Mouse (Mus musculus) kidney, adult 2 months (tissue): ENCODE measurements around the gene Dhx33. TPM values are rescaled to one million over a fixed set of nuclear protein-coding genes. Genes with fewer than 3 reads are reported as not detected.
A peak's percentile ranks its signal among the peaks of the same experiment; 100 is the strongest.

Source experiments
- DNase-seq: peaks from one replicate; pipeline ENCODE4 v3.0.0; 2021
- H3K27ac ChIP-seq: fragments of 200-500 bp; 2 replicates; pipeline ENCODE4 v1.5.1; 2012; ENCODE audit warnings: low read depth, low read length, control low read depth, inconsistent platforms; ENCODE audit not compliant: insufficient read depth
- H3K27me3 ChIP-seq: fragments of 200-500 bp; replicated peaks from 2 replicates; pipeline ENCODE4 v1.6.1; 2012; ENCODE audit warnings: mild to moderate bottlenecking, moderate library complexity, low read length, inconsistent platforms; ENCODE audit not compliant: control insufficient read depth, insufficient read depth
- H3K36me3 ChIP-seq: fragments of 200-500 bp; 2 replicates; pipeline ENCODE4 v1.6.1; 2012; ENCODE audit warnings: mild to moderate bottlenecking, moderate library complexity, low read length, inconsistent platforms; ENCODE audit not compliant: control insufficient read depth, insufficient read depth
- H3K4me1 ChIP-seq: fragments of 200-500 bp; 2 replicates; pipeline ENCODE4 v1.6.1; 2011; ENCODE audit warnings: low read length; ENCODE audit not compliant: control insufficient read depth, insufficient read depth
- H3K4me3 ChIP-seq: fragments of 200-500 bp; 2 replicates; pipeline ENCODE4 v1.5.1; 2011; ENCODE audit warnings: mild to moderate bottlenecking, low read depth, low read length, control low read depth; ENCODE audit not compliant: insufficient read depth
- CTCF ChIP-seq: fragments of 200-500 bp; conservative IDR thresholded peaks from 2 replicates; pipeline ENCODE4 v1.5.1; 2011; ENCODE audit warnings: low read depth, mild to moderate bottlenecking, control low read depth, low read length, moderate library complexity, mixed read lengths; ENCODE audit not compliant: insufficient read depth, insufficient read length
- POLR2A ChIP-seq: fragments of 200-500 bp; IDR thresholded peaks from one replicate; pipeline ENCODE4 v1.6.1; 2011; ENCODE audit warnings: low read depth, low read length, control low read depth
- WGBS: fragments of 180-500 bp; shearing (Covaris S2); methylation state at CpG from one replicate; pipeline ENCODE4 v1.1.7; 2018; 5-methylcytosine and 5-hydroxymethylcytosine counted together
- polyA plus RNA-seq: library from polyadenylated mRNA; depleted of rRNA; stranded (reverse); fragments of >200 nt; gene quantifications from 2 replicates; pipeline ENCODE4 v1.2.3, GENCODE M21; 2012; rRNA removed

Dhx33 gene
- 14.9 and 21.7 TPM in 2 replicates for polyA plus RNA-seq

DNA sequence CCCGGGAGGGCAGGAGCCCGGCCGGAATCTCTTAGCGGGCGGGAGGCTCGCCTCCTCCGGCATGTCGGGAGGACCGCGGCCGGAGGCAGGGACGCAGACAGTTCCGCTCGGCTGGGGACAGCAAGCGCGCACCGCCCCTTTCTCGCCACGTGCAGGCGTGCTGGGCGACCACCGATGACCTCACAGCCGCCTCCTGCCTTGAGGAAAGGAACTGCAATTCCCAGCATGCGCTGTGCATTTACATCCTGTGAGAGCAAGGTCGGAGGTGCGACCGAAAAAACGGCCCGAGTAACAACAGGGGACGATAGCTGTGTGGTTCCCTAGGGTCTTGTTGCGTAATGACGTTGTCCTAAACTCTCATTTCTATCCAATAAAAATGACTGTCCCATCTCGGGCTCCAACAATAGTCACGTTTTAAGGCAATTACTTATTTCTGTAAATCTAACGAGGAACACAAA lies at the start of gene Dhx33:
Gene Dhx33, minus strand, starts transcription at position 122 of the 458 bp plus-strand sequence.
- peaks cover 3% of the 10 kb centered on the region; the same call in 1 of the 2 replicates for H3K4me1 ChIP-seq
- under 1% methylated on average over 35 of the region's 35 CpGs for WGBS
- H3K36me3 ChIP-seq: no peaks in the 10 kb centered on the region; the same call in 1 of the 2 replicates
- H3K4me3 ChIP-seq: peak within 1 kb of the TSS; percentile 69
- peak; percentile 28; the same call in 1 of the 2 replicates for TF ChIP-seq CTCF
- TF ChIP-seq POLR2A: peak; percentile 4
- DNase-seq: peak; percentile 98
- H3K27me3 ChIP-seq: no peaks in the 10 kb centered on the region
- no peak within 1 kb of the TSS for H3K27ac ChIP-seq

DNA sequence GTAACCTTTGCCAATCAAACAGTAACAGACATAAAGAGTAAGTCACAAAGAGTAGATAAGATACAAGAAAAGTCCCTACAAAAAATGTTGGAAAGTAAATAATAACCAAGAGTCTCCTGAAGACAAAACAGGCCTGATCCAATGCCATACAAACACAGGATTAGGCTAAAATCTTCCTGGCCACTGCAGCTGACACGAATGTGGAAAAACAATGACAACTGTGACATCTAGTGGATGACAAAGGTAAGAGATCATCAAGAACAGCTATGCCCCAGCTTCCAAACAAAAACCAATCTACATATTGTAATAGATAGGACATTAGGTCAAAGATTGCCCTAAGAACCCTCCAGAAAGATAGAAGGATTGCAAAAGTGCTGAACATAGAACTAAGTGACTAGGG lies 48.3 kb upstream of the Dhx33 start:
- H3K27me3 ChIP-seq: no peaks in the 10 kb centered on the region
- no peaks in the 10 kb centered on the region for H3K36me3 ChIP-seq

DNA sequence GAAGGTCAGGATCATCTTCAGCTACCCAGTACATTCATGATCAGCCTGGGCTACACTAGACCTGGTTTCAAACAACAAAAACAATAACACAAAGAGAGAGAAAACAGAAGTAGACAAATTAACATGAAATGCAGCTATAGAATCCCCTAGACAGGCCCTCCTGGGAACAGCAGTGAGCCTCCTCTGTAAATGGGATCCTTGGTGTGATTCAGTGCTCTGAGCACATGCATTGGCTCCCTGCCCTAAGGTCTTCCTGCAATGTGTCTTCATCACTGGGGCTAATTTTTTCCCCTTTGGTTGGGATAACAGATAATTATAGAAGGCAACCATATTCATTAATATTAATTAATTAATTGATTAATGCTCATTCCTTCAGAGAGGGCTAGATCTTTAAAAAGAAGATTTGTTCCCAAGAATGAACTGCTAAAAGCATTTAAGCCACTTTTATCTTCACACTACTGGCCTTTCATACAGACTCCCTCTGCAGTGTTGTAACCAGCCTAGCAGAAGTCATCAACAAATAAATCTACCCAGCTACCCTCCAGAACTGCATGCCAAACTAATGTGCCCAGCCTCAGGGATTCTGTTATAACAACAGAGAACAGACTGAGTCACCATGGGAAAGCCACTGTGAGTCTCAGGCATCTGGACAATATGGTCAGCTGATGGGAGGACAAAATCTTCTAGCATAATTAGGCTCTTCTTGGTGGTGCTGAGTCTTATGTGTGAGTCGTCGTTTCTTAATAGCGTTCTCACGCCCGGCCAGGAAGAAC lies 35.5 kb upstream of the Dhx33 start:
- Histone ChIP-seq H3K4me3 (no peak overlapping the region), H3K36me3 (no peaks in the 10 kb centered on the region), H3K27me3 (no peaks in the 10 kb centered on the region), H3K4me1 (no peaks in the 10 kb centered on the region), H3K27ac (no peak overlapping the region)
- DNase-seq: no peak
- no peak for TF ChIP-seq CTCF
- no peak for TF ChIP-seq POLR2A
- 98% methylated on average over 5 of the region's 5 CpGs for WGBS

More for the DNA sequence above, 48.3 kb upstream of the Dhx33 start:
- WGBS: 3% methylated on average over 1 of the region's 1 CpGs
- no peak overlapping the region for H3K27ac ChIP-seq
- no peaks in the 10 kb centered on the region for H3K4me1 ChIP-seq
- H3K4me3 ChIP-seq: no peak overlapping the region
- TF ChIP-seq POLR2A (no peak), CTCF (0 out of 2 replicates have a peak, but pooled peaks have one; percentile 1)
- peak; percentile 26 for DNase-seq

DNA sequence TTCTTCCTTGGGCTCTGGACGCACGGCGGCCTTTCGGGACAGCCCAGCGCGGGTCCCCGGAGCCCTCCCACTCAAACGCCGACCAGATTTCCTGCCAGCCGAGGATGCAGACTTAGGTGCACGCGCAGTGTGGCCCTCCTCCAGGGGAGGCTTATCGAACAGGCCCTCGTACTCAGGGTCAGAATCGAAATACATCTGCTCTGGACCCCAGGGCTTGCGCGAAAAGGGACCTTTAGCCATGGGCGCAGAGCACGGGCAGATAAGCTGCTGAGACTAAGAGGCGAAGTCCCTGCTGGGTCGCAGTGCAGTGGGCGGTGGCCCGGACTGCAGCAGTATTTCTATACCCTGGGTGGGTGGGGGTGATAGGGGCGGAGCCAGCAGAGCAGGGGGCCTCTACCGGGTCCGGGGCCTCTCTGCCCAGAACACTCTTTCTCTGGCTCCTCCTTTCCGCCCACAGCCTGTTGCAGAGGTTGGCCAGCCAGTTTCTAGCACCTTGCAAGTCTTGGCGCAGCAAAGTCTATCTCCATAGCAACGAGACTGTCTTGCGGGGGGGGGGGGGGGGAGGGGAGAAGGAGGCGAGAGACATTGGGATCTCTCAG lies 29.0 kb upstream of the Dhx33 start, which contains the start of gene 6330403K07Rik:
Gene 6330403K07Rik, minus strand, starts transcription at position 351 of the 599 bp plus-strand sequence.
- Histone ChIP-seq H3K27me3 (no peaks in the 10 kb centered on the region), H3K4me1 (no peaks in the 10 kb centered on the region), H3K4me3 (peak within 1 kb of the TSS; percentile 35), H3K36me3 (no peaks in the 10 kb centered on the region), H3K27ac (no peak within 1 kb of the TSS)
- WGBS: under 1% methylated on average over 31 of the region's 31 CpGs
- TF ChIP-seq CTCF (no peak), POLR2A (no peak)
- DNase-seq: no peak

DNA sequence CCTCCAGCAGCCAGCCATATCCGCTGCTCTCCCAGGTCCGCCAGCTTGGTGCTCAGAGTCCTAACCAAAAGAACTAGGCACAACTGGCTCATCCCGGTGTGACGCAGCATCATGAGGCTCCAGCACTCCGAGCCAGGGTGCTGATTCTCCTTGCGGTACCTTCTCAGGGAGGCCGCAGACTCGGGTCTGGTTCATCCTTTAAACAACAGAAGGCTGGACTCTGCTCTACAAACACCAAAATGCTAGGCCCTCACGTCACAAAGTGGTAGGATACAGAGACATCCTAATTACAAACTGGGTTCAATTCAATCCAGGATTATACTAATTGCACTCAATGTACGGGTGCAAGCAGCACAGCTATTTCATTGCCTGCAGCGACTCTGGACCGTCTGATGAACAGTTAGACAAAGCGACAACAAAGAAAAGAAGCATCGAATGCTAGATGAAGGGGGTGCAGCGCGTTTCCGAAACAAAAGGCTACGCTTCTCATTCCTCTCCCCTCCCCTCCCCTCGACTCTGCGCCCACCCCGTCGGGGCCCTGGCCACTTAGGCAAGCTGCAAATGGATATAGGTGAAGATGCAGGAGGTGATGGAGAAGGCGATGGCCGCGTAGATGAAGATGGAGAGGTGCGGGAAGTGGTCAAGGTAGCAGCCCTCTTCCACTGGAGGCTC lies 28.4 kb upstream of the Dhx33 start:
- peak overlapping the region; percentile 35; the same call in 1 of the 2 replicates for H3K4me3 ChIP-seq

DNA sequence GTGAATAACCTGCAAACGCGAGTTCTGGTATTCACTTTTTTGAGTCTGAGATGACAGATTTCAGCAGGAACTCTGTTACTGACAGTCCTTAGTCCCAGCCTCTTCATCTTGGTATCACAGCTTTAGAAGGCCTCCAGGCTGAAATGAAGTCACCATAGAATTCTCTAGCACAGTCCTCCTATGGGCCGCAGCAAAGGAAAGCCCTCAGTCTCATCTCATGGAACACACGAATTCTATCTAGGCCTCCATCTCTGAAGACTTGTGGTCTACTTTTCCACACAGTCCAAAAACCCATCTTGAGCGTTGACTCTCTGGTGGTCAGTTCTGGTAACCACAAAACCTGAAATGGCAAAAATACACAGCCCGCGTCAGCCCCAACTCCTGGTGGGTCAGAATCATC lies 27.8 kb upstream of the Dhx33 start:
- H3K27me3 ChIP-seq: no peaks in the 10 kb centered on the region
- TF ChIP-seq CTCF (no peak), POLR2A (no peak)
- no peak overlapping the region for H3K27ac ChIP-seq
- no peak for DNase-seq
- no peak overlapping the region for H3K4me3 ChIP-seq
- no peaks in the 10 kb centered on the region for H3K4me1 ChIP-seq
- 74% methylated on average over 7 of the region's 7 CpGs for WGBS
- H3K36me3 ChIP-seq: no peaks in the 10 kb centered on the region

More for the DNA sequence above, 28.4 kb upstream of the Dhx33 start:
- H3K27ac ChIP-seq: no peak overlapping the region
- no peaks in the 10 kb centered on the region for H3K4me1 ChIP-seq
- TF ChIP-seq POLR2A: no peak
- TF ChIP-seq CTCF: no peak
- H3K36me3 ChIP-seq: no peaks in the 10 kb centered on the region
- 15% methylated on average over 26 of the region's 26 CpGs for WGBS
- DNase-seq: no peak
- H3K27me3 ChIP-seq: no peaks in the 10 kb centered on the region
